In genomic region chr15:101224006-101224906, GRCm38 (mm10) we compare ENCODE assay signal across 8 mouse cellular contexts. TPM values are rescaled to one million over a fixed set of nuclear protein-coding genes. Genes with fewer than 3 reads are reported as not detected.
A peak's percentile ranks its signal among the peaks of the same experiment; 100 is the strongest.
DNase-seq lines count a peak whose midpoint lies in the region; ATAC-seq and TF ChIP-seq lines count a peak whose summit lies in the region.

Gene Grasp (plus strand): TSS chr15:101224188.

- peak within 1 kb of the TSS; percentile 92 for H3K9ac ChIP-seq in heart, embryonic 13.5 days
- H3K9ac ChIP-seq in kidney, postnatal 0 days (ENCODE audit: low read depth, low read length), result peak within 1 kb of the TSS; percentile 77
- H3K9ac ChIP-seq in liver, embryonic 12.5 days, result peak within 1 kb of the TSS; percentile 61

- peak; percentile 79 for ATAC-seq in heart, embryonic 13.5 days (ENCODE audit: extremely low read depth, insufficient number of reproducible peaks, low FRiP score, low TSS enrichment)
- peak; percentile 78 for ATAC-seq in kidney, postnatal 0 days (replicated peaks; ENCODE audit: low FRiP score, low read depth)
- ATAC-seq in liver, embryonic 12.5 days, result peak; percentile 76

- TF ChIP-seq CTCF in embryonic fibroblast, embryonic 13.5 days (IDR thresholded peaks at IDR 0.05; ENCODE audit: borderline replicate concordance, insufficient read depth, low read length), result no peak
- peak; percentile 20; the same call in 1 of the 2 replicates for TF ChIP-seq CTCF in kidney, postnatal 0 days (IDR thresholded peaks at IDR 0.05; ENCODE audit: low read depth)

- peaks cover 35% of the 10 kb centered on the region for H3K27me3 ChIP-seq in heart, embryonic 13.5 days (replicated peaks)
- H3K27me3 ChIP-seq in kidney, postnatal 0 days (ENCODE audit: insufficient read depth, low read length), result 0 out of 2 replicates have a peak, but pooled peaks cover 9% of the 10 kb centered on the region
- H3K27me3 ChIP-seq in liver, embryonic 12.5 days (replicated peaks), result peaks cover 72% of the 10 kb centered on the region

- H3K4me1 ChIP-seq in embryonic fibroblast, embryonic 13.5 days (ENCODE audit: control insufficient read depth, insufficient read depth, low read length), result peaks cover 18% of the 10 kb centered on the region
- peaks cover 65% of the 10 kb centered on the region for H3K4me1 ChIP-seq in heart, embryonic 13.5 days
- peaks cover 12% of the 10 kb centered on the region; the same call in 1 of the 2 replicates for H3K4me1 ChIP-seq in kidney, postnatal 0 days (replicated peaks; ENCODE audit: insufficient read depth, low read length)
- H3K4me1 ChIP-seq in liver, embryonic 12.5 days, result peaks cover 21% of the 10 kb centered on the region; the same call in 1 of the 2 replicates

- DNase-seq in 416B (ENCODE audit: low read depth), result peak; percentile 88
- peak; percentile 95 to 97 for DNase-seq in adrenal gland, postnatal 36 days
- peak; percentile 92 for DNase-seq in kidney, postnatal 0 days (ENCODE audit: low spot score)
- DNase-seq in naive thymus-derived CD4-positive, alpha-beta T cell, adult 2 months (ENCODE audit: low read depth), result peak; percentile 83
- DNase-seq in spleen, postnatal 4 days (ENCODE audit: low spot score in 2 of 2), result peak; percentile 71 to 82

- WGBS in heart, embryonic 13.5 days, result under 1% methylated on average over 74 of the region's 77 CpGs
- under 1% methylated on average over 74 of the region's 77 CpGs for WGBS in kidney, postnatal 0 days
- WGBS in liver, embryonic 12.5 days (ENCODE audit: insufficient replicate concordance), result under 1% methylated on average over 65 of the region's 77 CpGs

- peak within 1 kb of the TSS; percentile 93 for H3K4me2 ChIP-seq in heart, embryonic 13.5 days
- H3K4me2 ChIP-seq in kidney, postnatal 0 days (ENCODE audit: low read length), result peak within 1 kb of the TSS; percentile 95
- peak within 1 kb of the TSS; percentile 82 for H3K4me2 ChIP-seq in liver, embryonic 12.5 days

- H3K27ac ChIP-seq in embryonic fibroblast, embryonic 13.5 days (ENCODE audit: insufficient read depth, low read length), result peak within 1 kb of the TSS; percentile 14; the same call in 1 of the 2 replicates
- H3K27ac ChIP-seq in heart, embryonic 13.5 days (replicated peaks), result peak within 1 kb of the TSS; percentile 84
- H3K27ac ChIP-seq in kidney, postnatal 0 days, result peak within 1 kb of the TSS; percentile 84
- H3K27ac ChIP-seq in liver, embryonic 12.5 days, result no peak within 1 kb of the TSS

- no peaks in the 10 kb centered on the region for H3K9me3 ChIP-seq in heart, embryonic 13.5 days
- H3K9me3 ChIP-seq in kidney, postnatal 0 days (replicated peaks; ENCODE audit: low read length), result no peaks in the 10 kb centered on the region
- H3K9me3 ChIP-seq in liver, embryonic 12.5 days (replicated peaks), result no peaks in the 10 kb centered on the region

- H3K4me3 ChIP-seq in embryonic fibroblast, embryonic 13.5 days (ENCODE audit: insufficient read depth, low read length), result peak within 1 kb of the TSS; percentile 86
- H3K4me3 ChIP-seq in heart, embryonic 13.5 days, result peak within 1 kb of the TSS; percentile 88
- peak within 1 kb of the TSS; percentile 78 for H3K4me3 ChIP-seq in kidney, postnatal 0 days (replicated peaks; ENCODE audit: low read depth, low read length)
- peak within 1 kb of the TSS; percentile 58 for H3K4me3 ChIP-seq in liver, embryonic 12.5 days

- peak; percentile 98 for TF ChIP-seq POLR2A in embryonic fibroblast, embryonic 13.5 days (IDR thresholded peaks at IDR 0.05; ENCODE audit: low read depth, low read length)

- peaks cover 7% of the 10 kb centered on the region for H3K36me3 ChIP-seq in heart, embryonic 13.5 days
- no peaks in the 10 kb centered on the region for H3K36me3 ChIP-seq in kidney, postnatal 0 days (ENCODE audit: insufficient read depth, low read length)
- H3K36me3 ChIP-seq in liver, embryonic 12.5 days, result peaks cover 1% of the 10 kb centered on the region; the same call in 1 of the 2 replicates

RNA-seq across cellular contexts. Expression of gene Grasp, which starts in this region (rescaled TPM):
- 10 to 100 TPM; 18.7 to 60.1 TPM for total RNA-seq in adrenal gland, postnatal 36 days (2021)
- 9.0 and 9.3 TPM in 2 replicates for polyA plus RNA-seq in embryonic fibroblast, embryonic 13.5 days (2011; ENCODE audit: insufficient read length, low read depth, missing spikeins)
- 3.8 and 4.4 TPM in 2 replicates for polyA plus RNA-seq in heart, embryonic 13.5 days (2015; fragmentation: Nextera tagmentation; extraction: Ambion mirVana)
- polyA plus RNA-seq in kidney, postnatal 0 days (2015; fragmentation: Nextera tagmentation; extraction: Ambion mirVana), result 3.7 and 4.0 TPM in 2 replicates
- 0.81 and 1.3 TPM in 2 replicates for polyA plus RNA-seq in liver, embryonic 12.5 days (2016; fragmentation: Nextera tagmentation; extraction: Ambion mirVana)
